Mouse (Mus musculus) liver, embryonic 16.5 days (tissue): ENCODE data around the gene Kcnj13. TPM values are rescaled to one million over a fixed set of nuclear protein-coding genes. Genes with fewer than 3 reads are reported as not detected.
A peak's percentile ranks its signal among the peaks of the same experiment; 100 is the strongest.

ENCODE experiments used
- ATAC-seq: fragments of 200-750 bp; cut with Nextera tagmentation; 2 replicates; pipeline ENCODE4 v1.8.0; 2017; ENCODE audit warnings: low read depth, mild to moderate bottlenecking, moderate number of reproducible peaks, moderate library complexity
- H3K27ac ChIP-seq: fragments of 300-500 bp; sonication (generic); 2 replicates; pipeline ENCODE4 v1.5.1; 2014; ENCODE audit warnings: mild to moderate bottlenecking, low read length
- H3K27me3 ChIP-seq: fragments of 300-500 bp; sonication (generic); 2 replicates; pipeline ENCODE4 v1.6.1; 2014; ENCODE audit warnings: low read depth, low read length, mixed read lengths; ENCODE audit not compliant: control insufficient read depth, insufficient read depth
- H3K36me3 ChIP-seq: fragments of 300-500 bp; sonication (generic); 2 replicates; pipeline ENCODE4 v1.6.1; 2014; ENCODE audit warnings: mild to moderate bottlenecking; ENCODE audit not compliant: control insufficient read depth, insufficient read depth
- H3K4me1 ChIP-seq: fragments of 300-500 bp; sonication (generic); 2 replicates; pipeline ENCODE4 v1.6.1; 2014; ENCODE audit warnings: low read depth, low read length, mixed read lengths; ENCODE audit not compliant: control insufficient read depth
- H3K4me2 ChIP-seq: fragments of 300-500 bp; sonication (generic); 2 replicates; pipeline ENCODE4 v1.6.1; 2014; ENCODE audit warnings: low read depth, low read length, mixed read lengths
- H3K4me3 ChIP-seq: fragments of 300-500 bp; sonication (generic); 2 replicates; pipeline ENCODE4 v1.5.1; 2014; ENCODE audit warnings: low read depth, mild to moderate bottlenecking, low read length
- H3K9ac ChIP-seq: fragments of 300-500 bp; sonication (generic); 2 replicates; pipeline ENCODE4 v1.6.1; 2014; ENCODE audit warnings: low read depth, low read length
- H3K9me3 ChIP-seq: fragments of 300-500 bp; sonication (generic); replicated peaks from 2 replicates; pipeline ENCODE4 v1.6.1; 2016; ENCODE audit warnings: low read length; ENCODE audit not compliant: control insufficient read depth
- WGBS: fragments of 180-500 bp; shearing (Covaris S2); extraction: QIAGEN DNeasy Blood & Tissue Kit; methylation state at CpG from one replicate; pipeline ENCODE4 v1.1.7; 2014; ENCODE audit not compliant: insufficient replicate concordance; 5-methylcytosine and 5-hydroxymethylcytosine counted together
- polyA plus RNA-seq: library from polyadenylated mRNA; unstranded; fragments of >200 nt; fragmentation: Nextera tagmentation; extraction: Ambion mirVana; gene quantifications from 2 replicates; pipeline ENCODE4 v1.2.1, GENCODE M21; 2015

Gene Kcnj13
- polyA plus RNA-seq, 1 experiment from 2014 or later = 0.48 TPM

- H3K36me3 ChIP-seq = peaks cover 5% of the 10 kb centered on the region
- peak; percentile 43; the same call in 1 of the 2 replicates for ATAC-seq
- H3K27me3 ChIP-seq = no peaks in the 10 kb centered on the region
- no peak overlapping the region for H3K9ac ChIP-seq
- no peak overlapping the region for H3K4me2 ChIP-seq
- H3K4me1 ChIP-seq = peaks cover 7% of the 10 kb centered on the region
- no peak overlapping the region for H3K4me3 ChIP-seq
- whole genome bisulfite sequencing = 37% methylated on average over 9 of the region's 9 CpGs
- H3K9me3 ChIP-seq = no peaks in the 10 kb centered on the region
- no peak overlapping the region for H3K27ac ChIP-seq
These were observed 8.0 kb downstream of the Kcnj13 start for GRCm38 (mm10) chr1:87386436-87387092.

GRCm38 (mm10) chr1:87381152-87381551 lies 13.4 kb downstream of the Kcnj13 start:
- Histone ChIP-seq H3K27me3 (no peaks in the 10 kb centered on the region), H3K36me3 (0 out of 2 replicates have a peak, but pooled peaks cover 3% of the 10 kb centered on the region), H3K4me3 (no peak overlapping the region), H3K4me2 (no peak overlapping the region), H3K27ac (no peak overlapping the region), H3K4me1 (no peaks in the 10 kb centered on the region; the same call in 1 of the 2 replicates), H3K9ac (no peak overlapping the region), H3K9me3 (no peaks in the 10 kb centered on the region)
- ATAC-seq = no peak
- 72% methylated on average over 3 of the region's 3 CpGs for WGBS

- Histone ChIP-seq H3K36me3 (0 out of 2 replicates have a peak, but pooled peaks cover 3% of the 10 kb centered on the region), H3K4me3 (no peak overlapping the region), H3K4me1 (no peaks in the 10 kb centered on the region; the same call in 1 of the 2 replicates), H3K9ac (no peak overlapping the region), H3K9me3 (no peaks in the 10 kb centered on the region), H3K27me3 (no peaks in the 10 kb centered on the region), H3K4me2 (no peak overlapping the region), H3K27ac (no peak overlapping the region)
- 73% methylated on average over 1 of the region's 1 CpGs for WGBS
- no peak for ATAC-seq
These were observed 14.6 kb downstream of the Kcnj13 start for GRCm38 (mm10) chr1:87379919-87380318.

- no peak overlapping the region for H3K4me2 ChIP-seq
- peaks cover 11% of the 10 kb centered on the region for H3K36me3 ChIP-seq
- H3K27me3 ChIP-seq = no peaks in the 10 kb centered on the region
- no peak overlapping the region for H3K27ac ChIP-seq
- no peak for ATAC-seq
- H3K9me3 ChIP-seq = no peaks in the 10 kb centered on the region
- WGBS = 80% methylated on average over 3 of the region's 3 CpGs
- no peak overlapping the region for H3K9ac ChIP-seq
- no peak overlapping the region for H3K4me3 ChIP-seq
- H3K4me1 ChIP-seq = no peaks in the 10 kb centered on the region; the same call in 1 of the 2 replicates
These were observed 16.4 kb downstream of the Kcnj13 start for GRCm38 (mm10) chr1:87378024-87378560.

- ATAC-seq = no peak
- WGBS = 48% methylated on average over 1 of the region's 1 CpGs
These were observed 34.3 kb downstream of the Kcnj13 start for GRCm38 (mm10) chr1:87360276-87360675.

GRCm38 (mm10) chr1:87350576-87350975 lies 44.0 kb downstream of the Kcnj13 start:
- no peak overlapping the region for H3K27ac ChIP-seq
- H3K9me3 ChIP-seq = no peaks in the 10 kb centered on the region
- no peak for ATAC-seq
- no peak overlapping the region for H3K9ac ChIP-seq
- no peaks in the 10 kb centered on the region for H3K4me1 ChIP-seq
- no peaks in the 10 kb centered on the region for H3K27me3 ChIP-seq
- no peak overlapping the region for H3K4me3 ChIP-seq
- no peak overlapping the region for H3K4me2 ChIP-seq
- 55% methylated on average over 2 of the region's 2 CpGs for WGBS
- H3K36me3 ChIP-seq = no peaks in the 10 kb centered on the region; the same call in 1 of the 2 replicates

More at GRCm38 (mm10) chr1:87360276-87360675, 34.3 kb downstream of the Kcnj13 start:
- no peak overlapping the region for H3K4me3 ChIP-seq
- no peaks in the 10 kb centered on the region for H3K4me1 ChIP-seq
- peaks cover 11% of the 10 kb centered on the region for H3K36me3 ChIP-seq
- H3K27me3 ChIP-seq = no peaks in the 10 kb centered on the region
- H3K27ac ChIP-seq = no peak overlapping the region
- no peaks in the 10 kb centered on the region for H3K9me3 ChIP-seq
- no peak overlapping the region for H3K4me2 ChIP-seq
- H3K9ac ChIP-seq = no peak overlapping the region

Other genes starting within 250 kb of the Kcnj13 start
- gene Ecel1, start 238.2 kb downstream of the Kcnj13 start, polyA plus RNA-seq = 0.04 TPM in 1 of 2 replicates, not detected in the other
- not detected in 2 replicates for gene Prss56, start 211.4 kb downstream of the Kcnj13 start, polyA plus RNA-seq
- gene Chrnd, start 204.1 kb downstream of the Kcnj13 start, polyA plus RNA-seq = 0.07 and 0.39 TPM in 2 replicates
- gene Chrng, start 190.1 kb downstream of the Kcnj13 start, polyA plus RNA-seq = 0.18 and 0.99 TPM in 2 replicates
- 64.2 and 68.8 TPM in 2 replicates for gene Eif4e2, start 180.8 kb downstream of the Kcnj13 start, polyA plus RNA-seq
- 0.09 and 0.19 TPM in 2 replicates for gene Efhd1, start 130.4 kb downstream of the Kcnj13 start, polyA plus RNA-seq
- 17.3 and 17.9 TPM in 2 replicates for gene Gigyf2, start 67.7 kb downstream of the Kcnj13 start, polyA plus RNA-seq
- gene Snorc, start 75.5 kb upstream of the Kcnj13 start, polyA plus RNA-seq = not detected in 2 replicates
- gene Neu2, start 115.2 kb upstream of the Kcnj13 start, polyA plus RNA-seq = 0.65 and 0.69 TPM in 2 replicates
- 8.6 and 10.3 TPM in 2 replicates for gene Ngef, start 179.1 kb upstream of the Kcnj13 start, polyA plus RNA-seq
- gene Inpp5d, start 225.6 kb upstream of the Kcnj13 start, polyA plus RNA-seq = 12.6 and 14.2 TPM in 2 replicates